Mouse (Mus musculus): ENCODE measurements at regions not wholly inside any gene's neighbourhood (a gene's known extent, or its start where the extent isn't known, plus 50 kb on each side); places are given as distances from the start of the nearest gene placed in this dataset.

- no peak for DNase-seq (ENCODE audit: low read depth, low spot score)
These were observed 639.2 kb upstream of the Zeb2 start for GRCm38 (mm10) chr2:45756395-45756794.

DNA sequence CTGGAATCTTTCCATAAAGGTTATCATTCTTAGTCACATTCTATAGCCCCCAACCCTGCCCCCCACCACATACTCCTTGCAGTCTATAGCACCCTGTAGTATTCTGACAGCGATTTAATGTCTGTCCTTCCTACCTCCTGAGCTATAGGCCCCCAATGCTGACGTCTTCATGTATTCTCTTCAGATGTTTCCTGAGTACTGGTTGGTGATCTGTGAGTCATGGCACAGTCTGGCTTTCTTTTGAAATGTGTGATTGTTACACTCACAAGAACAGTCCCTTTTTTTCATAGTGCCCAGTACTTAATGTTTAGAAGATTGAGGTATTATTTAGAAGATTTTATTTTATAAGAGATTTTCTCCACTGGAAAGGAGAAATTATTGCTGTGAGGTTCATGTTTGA lies 634.6 kb upstream of the Zeb2 start:
- DNase-seq (ENCODE audit: low read depth, low spot score) = no peak

- no peak for DNase-seq (ENCODE audit: low read depth, low spot score)
These were observed 632.2 kb upstream of the Zeb2 start for GRCm38 (mm10) chr2:45749379-45749778.

GRCm38 (mm10) chr2:45747263-45748236 lies 630.4 kb upstream of the Zeb2 start:
- DNase-seq (ENCODE audit: low read depth, low spot score) = peak; percentile 43

GRCm38 (mm10) chr2:45746606-45747005 lies 629.4 kb upstream of the Zeb2 start:
- DNase-seq (ENCODE audit: low read depth, low spot score) = no peak

- DNase-seq (ENCODE audit: low read depth, low spot score) = no peak
These were observed 619.1 kb upstream of the Zeb2 start for GRCm38 (mm10) chr2:45736278-45736677.

DNA sequence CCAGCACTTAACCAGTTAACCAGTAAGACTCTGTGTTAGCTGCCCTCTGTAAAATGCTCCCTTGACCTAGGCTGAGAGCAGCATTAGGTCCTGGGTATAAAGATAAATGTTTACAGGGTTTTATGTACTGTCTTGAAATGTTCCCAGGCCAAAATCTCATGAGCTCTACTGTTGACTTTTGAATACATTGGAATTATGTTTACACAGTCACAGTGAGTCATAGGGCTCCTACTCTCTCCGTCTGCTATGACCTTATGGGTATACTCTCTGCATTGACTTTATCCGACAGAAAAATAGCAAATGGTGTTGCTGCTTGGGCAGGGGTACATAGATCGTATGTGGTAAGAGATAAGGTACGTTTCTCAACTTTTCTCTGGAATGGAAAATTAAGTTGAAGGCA lies 596.8 kb upstream of the Zeb2 start:
- DNase-seq (ENCODE audit: low read depth, low spot score) = no peak

GRCm38 (mm10) chr2:45707026-45707425 lies 589.8 kb upstream of the Zeb2 start:
- peak; percentile 64 for DNase-seq (ENCODE audit: low read depth, low spot score)

- DNase-seq (ENCODE audit: low read depth, low spot score) = no peak
These were observed 585.3 kb upstream of the Zeb2 start for GRCm38 (mm10) chr2:45702511-45702910.

DNA sequence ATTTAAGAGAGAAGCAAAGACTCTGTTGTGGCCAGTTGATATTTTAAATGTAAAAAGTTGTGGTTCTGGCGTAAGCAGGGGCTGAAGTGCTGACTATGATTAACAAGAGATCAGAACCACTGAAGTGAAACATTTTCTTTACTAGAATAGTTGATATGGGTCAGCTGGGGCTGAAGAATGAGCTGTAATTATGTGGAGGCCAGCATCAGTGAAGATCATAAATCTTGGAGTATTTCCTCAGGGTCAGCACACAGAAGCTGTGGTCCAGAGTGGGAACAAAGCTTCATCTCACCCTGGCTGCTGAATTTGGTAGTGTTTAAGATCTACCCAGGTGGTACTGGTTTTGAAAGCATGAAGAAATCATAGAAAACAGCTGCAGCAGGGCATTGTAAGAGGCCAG lies 583.4 kb upstream of the Zeb2 start:
- no peak for DNase-seq (ENCODE audit: low read depth, low spot score)

DNA sequence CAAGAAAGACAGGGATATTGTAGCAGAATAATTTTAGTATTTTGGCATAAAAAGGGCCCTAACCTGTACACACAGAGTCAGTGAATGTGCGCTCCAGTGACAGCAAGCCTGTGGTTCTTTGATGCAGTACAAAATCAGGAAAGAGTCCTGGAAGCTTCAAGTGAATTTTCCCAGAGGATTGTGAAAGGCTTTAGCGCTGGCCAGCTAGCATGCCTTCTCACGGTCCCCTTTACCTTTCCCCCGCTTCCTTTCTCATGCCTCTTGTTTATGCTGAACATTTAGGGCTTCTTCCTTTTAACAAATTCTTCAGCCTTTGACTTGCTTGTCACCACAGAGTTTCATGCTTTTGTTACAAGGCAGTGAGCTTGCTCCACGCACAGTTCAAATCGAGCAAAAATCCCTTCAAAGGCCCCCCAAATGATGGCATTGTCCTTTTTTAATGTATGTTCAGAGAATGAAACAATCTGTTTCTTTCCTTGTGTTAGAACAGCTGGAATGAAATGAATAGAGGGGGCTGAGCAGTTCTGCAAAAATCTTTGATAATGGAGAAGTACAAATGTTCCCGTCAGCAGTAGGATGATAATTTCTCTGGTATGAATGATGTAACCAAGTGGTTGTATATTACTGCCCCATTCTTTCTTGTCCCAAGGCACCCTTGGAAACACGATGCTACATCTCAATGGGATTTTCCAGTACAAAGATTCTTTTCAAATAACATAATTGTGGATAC lies 576.3 kb upstream of the Zeb2 start:
- peak; percentile 24 for DNase-seq (ENCODE audit: low read depth, low spot score)

DNA sequence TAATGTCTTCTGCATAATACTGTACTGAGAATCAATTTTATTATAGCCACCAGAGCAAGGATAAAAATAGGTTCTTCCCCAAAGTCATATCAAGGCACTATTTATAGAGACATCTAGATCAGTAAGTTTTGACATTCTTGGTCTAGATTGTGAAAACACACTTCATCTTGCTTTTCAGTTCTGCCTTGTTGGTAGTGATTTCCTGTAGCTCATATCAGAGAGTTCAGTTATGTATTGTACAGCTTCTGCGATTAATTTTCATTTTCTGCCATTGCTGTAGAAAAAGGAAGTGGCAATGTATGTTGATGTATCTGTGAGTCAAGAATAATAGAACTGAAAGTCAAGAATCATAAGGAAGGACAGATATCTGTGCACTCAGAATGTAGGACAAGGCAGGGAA lies 575.6 kb upstream of the Zeb2 start:
- DNase-seq (ENCODE audit: low read depth, low spot score) = no peak

DNA sequence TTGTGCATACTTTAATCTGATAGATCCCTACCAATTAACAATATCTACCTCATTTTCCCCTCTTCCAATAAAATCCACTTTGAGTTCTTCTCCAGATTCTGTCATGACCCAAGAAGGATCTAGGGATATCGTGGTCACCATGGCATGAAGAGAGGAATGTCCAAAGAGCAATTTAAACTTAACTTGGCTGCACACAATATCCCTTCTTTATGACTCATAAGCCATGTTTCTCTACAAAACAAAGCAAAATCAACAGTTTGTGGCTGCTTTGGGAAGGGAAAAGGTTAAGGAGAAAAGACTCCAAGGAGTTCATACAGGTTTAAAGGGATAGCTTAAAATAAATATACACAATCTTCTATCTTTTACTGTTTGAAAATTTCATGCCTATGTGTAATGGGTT lies 571.8 kb upstream of the Zeb2 start:
- no peak for DNase-seq (ENCODE audit: low read depth, low spot score)

DNA sequence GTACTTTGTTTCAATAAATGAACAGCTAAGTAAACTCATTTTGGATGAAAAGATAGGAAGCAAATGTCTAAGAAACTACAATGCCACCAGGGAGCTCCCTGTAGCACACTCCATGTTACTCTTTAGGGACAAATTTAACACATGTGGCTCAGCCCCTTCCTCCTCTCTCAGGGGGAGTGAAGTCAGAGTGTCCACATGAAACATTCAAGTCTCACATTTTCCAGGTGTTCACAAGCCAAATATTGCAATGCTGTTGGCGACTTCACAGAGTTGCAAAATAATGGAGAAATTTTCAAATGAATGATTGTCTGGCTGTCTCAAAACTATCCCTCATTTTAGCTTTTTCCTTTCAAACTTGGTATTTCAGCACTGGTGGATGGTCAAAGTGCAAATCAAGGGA lies 564.1 kb upstream of the Zeb2 start:
- peak; percentile 55 for DNase-seq (ENCODE audit: low read depth, low spot score)

- no peak for DNase-seq (ENCODE audit: low read depth, low spot score)
These were observed 562.1 kb upstream of the Zeb2 start for GRCm38 (mm10) chr2:45679101-45679895.

- no peak for DNase-seq (ENCODE audit: low read depth, low spot score)
These were observed 561.5 kb upstream of the Zeb2 start for GRCm38 (mm10) chr2:45678685-45679084.

- no peak for DNase-seq (ENCODE audit: low read depth, low spot score)
These were observed 558.6 kb upstream of the Zeb2 start for GRCm38 (mm10) chr2:45675776-45676175.

DNA sequence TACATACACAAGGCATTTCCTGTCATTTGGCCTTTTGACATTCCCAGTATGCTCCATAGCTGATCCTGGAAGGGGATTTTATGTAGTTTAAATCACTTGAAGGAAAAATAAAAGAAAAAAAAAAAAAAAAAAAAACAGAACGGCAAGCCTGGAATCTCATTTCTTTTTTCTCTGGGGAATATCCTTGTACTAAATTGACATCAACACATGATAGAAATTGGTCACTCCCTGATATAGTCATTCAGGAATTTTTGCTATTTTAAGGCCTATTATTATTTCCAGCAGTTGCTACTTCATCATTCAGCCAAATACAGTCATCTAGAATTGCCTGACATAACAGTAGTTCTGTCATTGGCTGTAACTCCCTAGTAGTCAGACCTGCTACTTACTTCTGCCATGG lies 538.8 kb upstream of the Zeb2 start:
- peak; percentile 59 for DNase-seq (ENCODE audit: low read depth, low spot score)

- DNase-seq (ENCODE audit: low read depth, low spot score) = no peak
These were observed 537.5 kb upstream of the Zeb2 start for GRCm38 (mm10) chr2:45654693-45655092.

DNA sequence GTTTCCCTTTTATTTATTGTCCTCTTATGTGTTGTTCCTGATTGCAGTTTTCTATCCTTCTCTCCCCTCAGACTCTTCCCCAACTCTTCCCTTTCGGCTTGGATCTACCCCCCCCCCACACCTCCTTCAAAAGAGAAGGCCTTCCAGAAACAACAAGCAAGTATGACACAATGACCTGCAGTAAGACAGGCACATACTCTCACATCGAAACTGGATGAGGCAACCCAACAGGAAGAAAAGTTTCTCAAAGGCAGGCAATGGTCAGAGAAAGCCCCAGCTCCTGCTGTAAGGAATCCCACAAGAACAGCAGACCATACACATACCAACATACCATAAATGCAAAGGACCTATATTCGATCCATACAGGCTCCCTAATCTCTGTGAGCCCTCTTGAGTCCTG lies 535.8 kb upstream of the Zeb2 start:
- DNase-seq (ENCODE audit: low read depth, low spot score) = no peak

- DNase-seq (ENCODE audit: low read depth, low spot score) = no peak
These were observed 533.2 kb upstream of the Zeb2 start for GRCm38 (mm10) chr2:45650271-45650985.
